Mouse (Mus musculus): ENCODE data around the gene Ak4.

- TF ChIP-seq CTCF (IDR thresholded peaks at IDR 0.05; ENCODE audit: low read depth, low read length) (no peak), POLR2A (IDR thresholded peaks at IDR 0.05; ENCODE audit: borderline replicate concordance, low read depth, low read length) (no peak)
These were observed 6.0 kb downstream of the Ak4 start for GRCm38 (mm10) chr4:101425119-101425518.

Data from bone marrow macrophage, adult 2 months (primary cell).